Mouse (Mus musculus) MEL (cell line): ENCODE data around the gene Tnfrsf13c. TPM values are rescaled to one million over a fixed set of nuclear protein-coding genes. Genes with fewer than 3 reads are reported as not detected.

Experiments
- DNase-seq: peaks from one replicate; pipeline ENCODE4 v3.0.0; 2011; ENCODE audit warnings: low read depth, low spot score
- H3K27ac ChIP-seq: 2 replicates; pipeline ENCODE4 v1.5.1; 2012; ENCODE audit warnings: low read depth, mild to moderate bottlenecking, control low read depth, low read length, moderate library complexity; ENCODE audit not compliant: control insufficient read depth
- H3K27me3 ChIP-seq, 2 experiments: fragments of 150-350 bp in 1 of 2; sonication (generic) in 1 of 2; 2 replicates each; pipeline ENCODE4 v1.6.1; 2012; ENCODE audit warnings: low read length in 2 of 2, mild to moderate bottlenecking in 2 of 2, improper control_type of control experiment in 1 of 2, moderate library complexity in 1 of 2; ENCODE audit not compliant: insufficient read depth in 2 of 2, control insufficient read depth in 1 of 2
- H3K36me3 ChIP-seq, 2 experiments: 2 replicates each; pipeline ENCODE4 v1.6.1; 2012 to 2014; ENCODE audit warnings: low read length in 2 of 2, improper control_type of control experiment in 1 of 2, inconsistent platforms in 1 of 2, mild to moderate bottlenecking in 1 of 2; ENCODE audit not compliant: insufficient read depth in 2 of 2, control insufficient read depth in 1 of 2
- H3K4me1 ChIP-seq, 2 experiments: fragments of 150-350 bp in 1 of 2; sonication (generic) in 1 of 2; 2 replicates each; pipeline ENCODE4 v1.6.1; 2012; ENCODE audit warnings: low read length in 2 of 2, improper control_type of control experiment in 1 of 2, mild to moderate bottlenecking in 1 of 2; ENCODE audit not compliant: insufficient read depth in 2 of 2, control insufficient read depth in 1 of 2
- H3K4me3 ChIP-seq, 2 experiments: fragments of 150-350 bp in 1 of 2; sonication (generic) in 1 of 2; 2 replicates each; pipeline ENCODE4 v1.5.1; 2012; ENCODE audit warnings: low read depth in 2 of 2, low read length in 2 of 2, mild to moderate bottlenecking in 2 of 2, moderate library complexity in 2 of 2, control low read depth in 1 of 2, improper control_type of control experiment in 1 of 2; ENCODE audit not compliant: control insufficient read depth in 1 of 2, insufficient read depth in 1 of 2
- H3K79me2 ChIP-seq: 2 replicates; pipeline ENCODE4 v1.6.1; 2012; ENCODE audit warnings: mild to moderate bottlenecking, low read length, moderate library complexity; ENCODE audit not compliant: control insufficient read depth, poor library complexity, insufficient read depth
- H3K9ac ChIP-seq: 2 replicates; pipeline ENCODE4 v1.6.1; 2012; ENCODE audit warnings: low read depth, mild to moderate bottlenecking, control low read depth, low read length, moderate library complexity; ENCODE audit not compliant: control insufficient read depth, poor library complexity, severe bottlenecking
- H3K9me3 ChIP-seq: fragments of 150-350 bp; sonication (generic); replicated peaks from 2 replicates; pipeline ENCODE4 v1.6.1; 2012; ENCODE audit warnings: mild to moderate bottlenecking, low read length, improper control_type of control experiment, moderate library complexity; ENCODE audit not compliant: insufficient read depth
- BHLHE40 ChIP-seq: IDR thresholded peaks from 2 replicates; pipeline ENCODE4 v1.6.1; 2012; ENCODE audit warnings: low read depth, mild to moderate bottlenecking, inconsistent platforms, low read length, improper control_type of control experiment, borderline replicate concordance
- CHD1 ChIP-seq: IDR thresholded peaks from 2 replicates; pipeline ENCODE4 v1.6.1; 2012; ENCODE audit warnings: low read depth, mild to moderate bottlenecking, inconsistent platforms, low read length, improper control_type of control experiment
- CHD2 ChIP-seq: IDR thresholded peaks from 2 replicates; pipeline ENCODE4 v1.6.1; 2011; ENCODE audit warnings: low read length, improper control_type of control experiment
- CTCF ChIP-seq, 3 experiments: IDR thresholded peaks in 2 of 3; conservative IDR thresholded peaks in 1 of 3; 2 replicates each; pipeline ENCODE4 v1.5.1; 2011 to 2012; ENCODE audit warnings: low read length in 3 of 3, low read depth in 2 of 3, mild to moderate bottlenecking in 2 of 3, improper control_type of control experiment in 1 of 3, inconsistent platforms in 1 of 3, mixed read lengths in 1 of 3, moderate library complexity in 1 of 3; ENCODE audit not compliant: control insufficient read depth in 1 of 3, insufficient read depth in 1 of 3, poor library complexity in 1 of 3, severe bottlenecking in 1 of 3
- ELF1 ChIP-seq: IDR thresholded peaks from 2 replicates; pipeline ENCODE4 v1.6.1; 2014; ENCODE audit warnings: low read depth, mild to moderate bottlenecking, inconsistent platforms, low read length, improper control_type of control experiment, moderate library complexity
- GABPA ChIP-seq: IDR thresholded peaks from 2 replicates; pipeline ENCODE4 v1.6.1; 2012; ENCODE audit warnings: low read depth, mild to moderate bottlenecking, inconsistent platforms, low read length, improper control_type of control experiment, moderate library complexity
- HCFC1 ChIP-seq: IDR thresholded peaks from 2 replicates; pipeline ENCODE4 v1.6.1; 2012; ENCODE audit warnings: low read depth, mild to moderate bottlenecking, inconsistent platforms, low read length, improper control_type of control experiment, moderate library complexity
- KAT2A ChIP-seq: conservative IDR thresholded peaks from 2 replicates; pipeline ENCODE4 v1.6.1; 2012; ENCODE audit warnings: low read depth, low read length, improper control_type of control experiment, inconsistent platforms
- MYB ChIP-seq: IDR thresholded peaks from 2 replicates; pipeline ENCODE4 v1.6.1; 2011; ENCODE audit warnings: mild to moderate bottlenecking, low read depth, low read length, improper control_type of control experiment
- NELFE ChIP-seq: IDR thresholded peaks from 2 replicates; pipeline ENCODE4 v1.6.1; 2011; ENCODE audit warnings: low read depth, low read length, improper control_type of control experiment
- NRF1 ChIP-seq: IDR thresholded peaks from 2 replicates; pipeline ENCODE4 v1.6.1; 2014; ENCODE audit warnings: low read depth, mild to moderate bottlenecking, inconsistent platforms, low read length, improper control_type of control experiment, moderate library complexity; ENCODE audit not compliant: poor library complexity, insufficient read depth, severe bottlenecking
- POLR2A ChIP-seq, 2 experiments: IDR thresholded peaks; 2 replicates each; pipeline ENCODE4 v1.6.1; 2011 to 2012; ENCODE audit warnings: low read length in 2 of 2, mild to moderate bottlenecking in 2 of 2, control low read depth in 1 of 2, improper control_type of control experiment in 1 of 2, low read depth in 1 of 2, moderate library complexity in 1 of 2; ENCODE audit not compliant: control insufficient read depth in 1 of 2, insufficient read depth in 1 of 2, poor library complexity in 1 of 2
- POLR2AphosphoS2 ChIP-seq: IDR thresholded peaks from 2 replicates; pipeline ENCODE4 v1.6.1; 2011; ENCODE audit warnings: low read length, improper control_type of control experiment
- SIN3A ChIP-seq: IDR thresholded peaks from 2 replicates; pipeline ENCODE4 v1.6.1; 2012; ENCODE audit warnings: low read length, improper control_type of control experiment, inconsistent platforms
- TBP ChIP-seq: IDR thresholded peaks from 2 replicates; pipeline ENCODE4 v1.8.0; 2011; ENCODE audit warnings: low read depth, low read length, improper control_type of control experiment
- USF1 ChIP-seq: IDR thresholded peaks from 2 replicates; pipeline ENCODE4 v1.6.1; 2014; ENCODE audit warnings: low read depth, mild to moderate bottlenecking, inconsistent platforms, low read length, improper control_type of control experiment, moderate library complexity
- USF2 ChIP-seq, 2 experiments: IDR thresholded peaks; 2 replicates each; pipeline ENCODE4 v1.6.1; 2011 to 2012; ENCODE audit warnings: improper control_type of control experiment in 2 of 2, low read length in 2 of 2, borderline replicate concordance in 1 of 2, inconsistent platforms in 1 of 2, low read depth in 1 of 2, mild to moderate bottlenecking in 1 of 2; ENCODE audit not compliant: insufficient read depth in 1 of 2
- ZNF384 ChIP-seq: IDR thresholded peaks from 2 replicates; pipeline ENCODE4 v1.6.1; 2012; ENCODE audit warnings: low read depth, mild to moderate bottlenecking, inconsistent platforms, low read length, improper control_type of control experiment
- polyA plus RNA-seq, 2 experiments: library from polyadenylated mRNA; stranded (reverse) in 1 of 2; unstranded in 1 of 2; fragments of >175 nt in 1 of 2; fragments of >200 nt in 1 of 2; gene quantifications; 2 replicates each; pipeline versions ENCODE4 v1.2.1 to v1.2.4; 2012; ENCODE audit warnings: low replicate concordance in 2 of 2, low read depth in 1 of 2; ENCODE audit not compliant: insufficient read length in 2 of 2, insufficient read depth in 1 of 2, missing spikeins in 1 of 2
- total RNA-seq: library from RNA; depleted of rRNA; stranded (reverse); fragments of 300-350 nt; gene quantifications from 2 replicates; pipeline ENCODE4 v1.2.3, GENCODE M21; 2012

The Tnfrsf13c gene
- total and polyA plus RNA-seq, 3 experiments = 0.63 to 1.5 TPM; not detected in 1

- H3K9me3 ChIP-seq = no peaks in the 10 kb centered on the region
- no peak for DNase-seq
- no peaks in the 10 kb centered on the region for H3K79me2 ChIP-seq
- H3K4me1 ChIP-seq = no peaks in the 10 kb centered on the region
- H3K36me3 ChIP-seq = no peaks in the 10 kb centered on the region
- peaks cover 0 to 1% of the 10 kb centered on the region in 2 experiments; a peak in 1 of 4 replicates for H3K27me3 ChIP-seq
- no peak overlapping the region for H3K27ac ChIP-seq
- no peak overlapping the region for H3K4me3 ChIP-seq
- H3K9ac ChIP-seq = no peak overlapping the region
- TF ChIP-seq USF1 (no peak), ELF1 (no peak), ZNF384 (no peak), NELFE (no peak), MYB (no peak), POLR2A (IDR thresholded peaks at IDR 0.05; ENCODE audit: control insufficient read depth in 1 of 2, insufficient read depth in 1 of 2, low read depth in 1 of 2, low read length in 2 of 2, poor library complexity in 1 of 2) (no peak), POLR2AphosphoS2 (no peak), NRF1 (no peak), CTCF (IDR thresholded peaks at IDR 0.05 in 2 of 3, conservative IDR thresholded peaks at IDR 0.05 in 1 of 3; ENCODE audit: control insufficient read depth in 1 of 3, insufficient read depth in 1 of 3, low read depth in 2 of 3, low read length in 3 of 3, poor library complexity in 1 of 3, severe bottlenecking in 1 of 3) (no peak), GABPA (no peak), KAT2A (no peak), BHLHE40 (no peak), USF2 (IDR thresholded peaks at IDR 0.05; ENCODE audit: borderline replicate concordance in 1 of 2, insufficient read depth in 1 of 2, low read depth in 1 of 2, low read length in 2 of 2) (no peak), HCFC1 (no peak)
These were observed 31.8 kb upstream of the Tnfrsf13c start for GRCm38 (mm10) chr15:82255944-82256383.

DNA sequence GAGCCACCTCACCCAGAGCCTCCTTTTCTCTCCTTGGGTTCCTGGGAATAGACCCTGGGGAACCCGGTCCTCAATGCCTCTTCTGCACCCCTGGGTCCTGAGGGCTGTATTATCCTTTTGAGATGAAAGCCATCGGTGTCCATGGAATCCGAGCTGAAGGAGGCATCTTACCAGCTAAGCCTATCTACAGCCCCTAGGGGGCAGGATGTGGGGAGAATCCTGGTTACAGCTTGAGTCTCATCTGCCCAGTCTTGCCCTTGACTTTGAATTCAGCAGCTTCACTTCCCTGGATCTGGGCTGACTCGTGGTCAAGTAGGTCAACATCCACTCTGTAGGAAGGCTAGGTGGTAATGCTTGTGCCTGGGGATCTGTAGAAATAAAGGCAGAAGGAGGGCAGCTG lies 31.1 kb upstream of the Tnfrsf13c start:
- no peak for DNase-seq
- H3K27me3 ChIP-seq = peaks cover 0 to 1% of the 10 kb centered on the region in 2 experiments; a peak in 1 of 4 replicates
- H3K4me3 ChIP-seq = no peak overlapping the region
- no peak overlapping the region for H3K27ac ChIP-seq
- H3K79me2 ChIP-seq = no peaks in the 10 kb centered on the region
- H3K9me3 ChIP-seq = no peaks in the 10 kb centered on the region
- no peak overlapping the region for H3K9ac ChIP-seq
- no peaks in the 10 kb centered on the region for H3K4me1 ChIP-seq
- no peak for TF ChIP-seq NRF1
- no peak for TF ChIP-seq CHD1
- TF ChIP-seq CHD2 = no peak
- no peak for TF ChIP-seq TBP
- peak; percentile 31 to 41 (median 32); a peak in 4 of 6 replicates for TF ChIP-seq CTCF (IDR thresholded peaks at IDR 0.05 in 2 of 3, conservative IDR thresholded peaks at IDR 0.05 in 1 of 3; ENCODE audit: control insufficient read depth in 1 of 3, insufficient read depth in 1 of 3, low read depth in 2 of 3, low read length in 3 of 3, poor library complexity in 1 of 3, severe bottlenecking in 1 of 3)
- no peak for TF ChIP-seq SIN3A
- no peak for TF ChIP-seq ELF1
- no peaks in the 10 kb centered on the region for H3K36me3 ChIP-seq
